Mouse (Mus musculus) heart, adult 9 months (tissue): ENCODE measurements at regions not wholly inside any gene's neighbourhood (a gene's known extent, or its start where the extent isn't known, plus 50 kb on each side); places are given as distances from the start of the nearest gene placed in this dataset.
A peak's percentile ranks its signal among the peaks of the same experiment; 100 is the strongest.

Experiments used
- DNase-seq, 2 experiments: peaks; one replicate each; pipeline ENCODE4 v3.0.0; 2022; ENCODE audit warnings: low spot score in 2 of 2

DNA sequence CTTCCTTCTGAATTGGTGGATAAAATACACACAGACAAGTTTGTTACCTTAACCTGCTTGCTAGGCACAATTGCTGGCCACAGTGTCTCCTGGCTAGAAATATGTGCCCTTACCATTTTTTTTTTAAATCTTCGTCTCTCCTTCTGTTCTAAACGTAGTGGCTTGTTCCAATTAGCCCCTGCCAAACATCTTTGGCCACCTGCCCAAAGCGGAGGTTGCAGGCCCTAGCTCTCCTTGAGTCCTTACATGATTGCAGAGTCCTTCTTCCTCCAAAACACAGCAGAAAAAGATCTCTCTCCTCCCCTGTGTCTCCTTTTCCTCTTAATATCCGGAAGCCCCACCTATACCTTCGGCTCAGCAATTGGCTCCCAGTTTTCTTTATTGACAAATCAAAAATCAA, 986.8 kb downstream of the Robo2 start:
- DNase-seq = no peak

- DNase-seq = no peak
Observed at GRCm38 (mm10) chr16:73424311-73424710, 987.3 kb downstream of the Robo2 start.

DNA sequence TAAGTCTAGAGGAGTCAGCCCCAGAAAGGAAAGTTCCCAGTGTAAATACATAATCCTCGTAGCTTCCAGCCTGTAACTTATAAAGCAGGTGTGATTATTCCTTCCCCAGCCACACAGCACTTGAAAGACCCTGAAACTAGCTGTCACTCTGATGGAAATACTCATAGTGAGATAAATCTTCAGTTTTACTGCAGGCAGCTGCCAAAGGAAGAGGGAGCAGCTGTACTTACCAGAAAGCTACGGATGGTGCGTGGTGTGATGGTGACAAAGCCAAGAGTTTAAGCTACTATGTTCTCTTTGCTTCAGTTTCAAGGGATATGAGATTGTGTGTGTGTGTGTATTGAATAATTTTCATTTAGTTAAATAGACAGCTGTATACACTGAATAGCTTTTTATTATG, 1007.1 kb downstream of the Robo2 start:
- no peak for DNase-seq

DNA sequence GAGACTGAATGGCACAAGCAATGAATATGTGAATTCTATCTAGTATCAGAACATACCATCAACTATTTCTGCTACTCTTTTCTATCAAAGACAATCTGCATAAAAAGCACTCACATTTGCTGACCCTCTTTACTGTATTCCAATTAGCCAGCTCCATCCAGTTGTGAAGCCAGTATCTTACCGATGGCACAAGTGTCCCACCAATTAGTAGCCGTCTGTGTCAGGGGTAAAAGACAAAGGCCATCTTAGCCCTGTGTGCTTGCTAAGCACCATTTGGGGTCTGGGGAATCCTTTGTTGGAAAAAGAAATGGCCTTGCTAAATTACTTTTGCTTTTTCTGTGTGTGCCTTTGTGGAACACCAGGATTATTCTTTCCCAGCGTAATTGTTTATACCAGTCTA, 1007.5 kb downstream of the Robo2 start:
- no peak for DNase-seq

DNA sequence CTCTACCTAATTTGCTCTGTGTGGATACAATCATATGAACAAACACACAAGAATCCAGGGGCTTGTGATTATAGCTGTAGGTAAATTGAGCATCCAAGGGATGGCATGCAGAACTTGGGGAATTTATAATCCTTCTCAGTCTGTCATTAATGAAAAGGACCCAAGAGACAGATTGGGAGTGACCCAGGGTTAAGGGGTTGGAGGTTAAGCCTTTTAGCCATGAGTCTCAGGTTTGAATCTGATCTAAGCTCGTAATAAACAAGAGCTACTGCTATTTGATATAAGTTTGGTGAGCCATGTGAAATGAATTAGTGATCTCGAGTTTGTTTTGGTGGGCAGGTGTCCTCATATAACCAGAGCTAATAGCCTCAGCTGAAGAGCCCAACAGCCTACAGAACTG, 1032.6 kb downstream of the Robo2 start:
- no peak for DNase-seq

GRCm38 (mm10) chr16:73374608-73375165, 1036.9 kb downstream of the Robo2 start:
- DNase-seq = no peak

GRCm38 (mm10) chr16:73368607-73369233, 1042.9 kb downstream of the Robo2 start:
- DNase-seq = no peak

DNA sequence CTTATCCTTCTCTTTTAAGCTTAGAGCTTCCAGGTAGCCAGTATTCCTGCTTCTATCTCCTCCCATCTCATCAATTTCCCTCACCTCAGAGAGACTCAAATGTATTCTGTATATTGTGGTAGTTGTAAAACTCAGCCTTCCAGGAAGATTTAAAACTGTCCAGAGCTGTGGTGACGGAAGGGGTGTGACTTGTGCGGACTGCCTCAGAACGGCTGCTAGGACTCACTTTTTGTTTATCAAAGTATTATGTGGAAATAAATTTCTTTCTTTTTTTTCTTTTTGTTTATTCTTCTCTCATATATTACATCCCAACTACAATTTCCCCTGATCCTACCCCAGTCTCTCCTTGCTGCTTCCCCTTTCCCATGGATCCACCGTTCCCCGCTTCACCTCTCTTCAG, 1043.7 kb downstream of the Robo2 start:
- no peak for DNase-seq

DNA sequence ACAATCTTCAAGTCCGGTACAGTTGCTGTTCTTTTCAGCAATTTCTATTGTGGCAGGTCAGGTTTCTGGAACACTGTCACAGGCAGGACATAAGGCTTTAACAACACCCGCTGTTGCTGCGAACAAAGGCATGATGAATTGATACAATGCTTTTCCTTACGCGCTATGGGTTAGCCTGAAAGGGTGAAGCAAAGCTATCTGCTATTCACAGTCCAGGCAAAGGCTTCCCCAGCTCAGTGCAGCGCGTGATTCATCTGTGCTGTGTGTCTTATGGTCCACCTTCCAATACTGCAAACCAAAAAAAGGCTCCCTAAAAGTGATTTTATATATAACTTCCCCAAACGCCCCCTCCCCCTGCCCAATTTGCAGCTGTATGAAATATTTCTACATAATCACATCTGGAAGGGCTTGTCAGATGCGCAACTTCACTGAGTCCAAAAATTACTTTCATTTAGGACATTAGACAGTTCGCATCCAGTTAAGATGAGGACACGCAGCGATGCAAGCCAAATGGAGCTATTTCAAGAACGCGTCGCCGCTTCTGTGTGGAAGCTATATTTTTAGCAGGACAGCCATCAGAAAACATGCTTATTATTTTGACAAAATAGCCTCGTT, 1044.3 kb downstream of the Robo2 start:
- peak in 1 of 2 experiments; percentile 1 for DNase-seq

GRCm38 (mm10) chr16:73350698-73351097, 1042.6 kb downstream of the Robo1 start:
- DNase-seq = no peak

- no peak for DNase-seq
Observed at GRCm38 (mm10) chr16:73343941-73344340, 1035.8 kb downstream of the Robo1 start.

DNA sequence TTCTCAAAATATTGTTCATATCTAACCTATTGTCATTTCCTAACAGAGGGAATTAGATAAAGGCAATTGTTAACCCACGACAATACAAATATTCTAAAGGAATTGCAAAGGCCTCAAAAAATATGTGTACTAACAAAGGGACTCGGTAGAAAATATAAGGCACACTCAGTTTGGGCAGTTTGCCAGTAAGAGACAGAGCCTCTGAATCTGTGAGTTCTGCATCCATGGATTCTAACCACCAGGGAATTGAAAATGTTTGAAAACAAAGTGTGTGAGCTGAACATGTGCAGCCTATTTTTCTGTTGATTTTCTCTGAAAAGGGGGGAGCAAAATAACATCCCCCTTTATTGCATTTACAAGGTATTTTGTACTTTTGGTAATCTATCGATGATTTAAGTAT, 1035.4 kb downstream of the Robo1 start:
- no peak for DNase-seq

- DNase-seq = no peak
Observed at GRCm38 (mm10) chr16:73317644-73318043, 1009.5 kb downstream of the Robo1 start.

DNA sequence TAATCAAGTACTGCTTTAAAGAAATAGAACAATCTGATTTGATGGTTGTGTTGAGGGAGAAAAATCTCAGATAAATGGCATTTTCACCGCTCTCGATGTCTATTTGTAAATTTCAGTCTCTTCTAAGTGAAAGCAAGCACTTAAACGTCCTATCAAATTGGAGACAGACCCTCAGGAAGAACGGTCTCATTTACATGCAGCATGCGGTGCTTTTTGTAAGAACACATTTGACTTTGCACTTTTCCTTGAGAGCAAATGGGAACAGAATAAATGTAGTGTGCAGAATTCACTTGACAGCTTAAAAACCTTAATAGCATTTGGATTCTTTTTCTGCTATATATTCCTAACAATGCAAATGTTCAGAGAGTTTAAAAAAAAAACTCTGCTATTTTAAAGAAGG, 1002.0 kb downstream of the Robo1 start:
- DNase-seq = no peak

GRCm38 (mm10) chr16:73279951-73280350, 971.8 kb downstream of the Robo1 start:
- no peak for DNase-seq

DNA sequence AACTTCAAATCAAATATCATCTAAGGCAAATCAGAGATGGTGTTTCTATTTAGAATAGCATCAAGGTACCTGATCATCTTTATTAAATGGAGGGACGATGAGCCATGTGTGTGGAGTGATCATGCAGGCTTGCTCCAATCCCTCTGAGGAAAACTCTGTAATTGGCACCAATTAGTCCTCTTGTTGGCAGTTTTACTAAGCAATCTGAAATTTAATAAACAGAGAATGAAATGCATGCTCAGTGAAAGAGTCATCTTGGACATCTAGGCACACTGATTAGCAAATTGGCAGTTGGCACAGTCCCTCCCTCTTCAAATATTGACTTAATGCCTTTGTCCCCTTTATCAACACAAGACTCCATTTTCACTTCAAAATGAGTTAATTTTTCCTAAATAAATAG, 951.6 kb downstream of the Robo1 start:
- DNase-seq = no peak

DNA sequence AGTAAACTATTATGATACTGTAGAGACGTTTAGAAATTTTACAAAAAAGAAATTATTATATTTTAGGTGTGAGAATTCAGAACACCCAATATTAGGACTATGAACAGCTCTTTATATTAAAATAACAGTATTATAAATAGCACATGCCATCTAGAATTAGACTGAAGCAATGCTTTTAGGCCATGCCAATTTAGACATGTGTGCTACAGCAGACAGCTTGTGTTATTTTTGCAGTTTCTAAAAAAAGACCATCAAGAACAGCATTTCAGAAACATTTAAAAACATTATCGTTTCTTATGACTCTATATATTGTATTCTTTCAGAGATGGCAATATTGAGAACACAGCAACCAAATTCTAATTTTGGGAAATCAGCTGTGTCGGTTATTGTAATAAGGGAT, 951.2 kb downstream of the Robo1 start:
- no peak for DNase-seq

DNA sequence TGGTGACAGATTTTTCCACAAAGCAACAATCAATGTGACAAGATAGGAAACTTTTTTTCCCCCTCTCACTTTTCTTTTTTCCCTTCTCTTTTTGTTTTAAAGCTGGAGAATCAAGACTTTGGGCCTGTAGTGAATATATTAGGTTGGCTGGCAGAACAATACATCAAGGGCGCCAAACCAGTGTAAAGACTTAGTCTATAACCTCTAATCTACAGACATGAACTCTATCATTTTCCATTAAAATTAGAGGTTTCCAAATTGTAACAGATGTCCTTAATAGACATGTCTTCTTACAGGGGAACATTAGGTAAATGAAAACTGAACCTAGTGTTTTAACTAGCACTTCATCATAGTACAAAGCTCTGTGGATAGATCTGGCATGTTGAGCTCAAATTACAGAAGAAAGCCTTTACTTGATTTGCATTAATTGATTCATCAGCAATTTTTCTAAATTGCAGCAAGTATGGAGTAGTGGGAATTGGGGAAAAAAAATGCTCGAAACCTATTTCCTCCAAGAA, 937.0 kb downstream of the Robo1 start:
- DNase-seq = no peak

DNA sequence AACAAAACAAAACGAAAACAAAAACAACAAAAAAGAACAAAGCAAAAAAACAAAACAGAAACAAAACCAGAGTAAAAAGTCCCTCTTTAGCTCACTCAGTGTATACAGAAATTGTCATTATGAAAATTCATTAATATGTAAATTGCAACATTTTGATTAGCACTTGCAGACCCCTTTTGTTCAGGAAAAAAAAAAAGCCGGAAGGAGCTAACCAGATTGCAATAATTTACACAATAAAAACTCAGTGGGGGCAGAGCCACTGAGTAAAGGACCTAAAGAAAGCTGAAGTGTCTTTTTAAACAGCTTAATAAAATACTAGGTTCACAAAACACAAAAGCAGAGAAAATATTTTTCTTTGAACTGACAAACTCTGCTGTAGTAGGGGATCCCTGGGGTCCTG, 922.5 kb downstream of the Robo1 start:
- no peak for DNase-seq

DNA sequence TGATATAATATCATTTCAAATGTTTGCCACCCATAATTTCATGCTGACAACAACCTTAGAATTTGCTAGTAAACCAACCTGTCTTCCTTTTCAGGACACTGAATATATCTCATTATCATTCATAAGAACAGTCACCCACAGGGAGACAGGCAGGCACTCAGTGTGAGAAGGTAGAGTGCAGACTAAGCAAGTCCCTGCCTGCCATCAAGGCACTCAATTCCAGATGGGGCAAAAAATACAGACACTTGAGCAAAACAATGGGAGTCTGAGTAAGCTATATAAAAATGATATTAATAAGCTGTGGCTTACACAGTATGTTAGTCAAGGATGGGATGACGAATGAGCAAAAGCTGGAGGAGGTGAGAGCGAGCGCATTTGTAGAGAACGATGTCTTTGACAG, 909.4 kb downstream of the Robo1 start:
- DNase-seq = no peak

DNA sequence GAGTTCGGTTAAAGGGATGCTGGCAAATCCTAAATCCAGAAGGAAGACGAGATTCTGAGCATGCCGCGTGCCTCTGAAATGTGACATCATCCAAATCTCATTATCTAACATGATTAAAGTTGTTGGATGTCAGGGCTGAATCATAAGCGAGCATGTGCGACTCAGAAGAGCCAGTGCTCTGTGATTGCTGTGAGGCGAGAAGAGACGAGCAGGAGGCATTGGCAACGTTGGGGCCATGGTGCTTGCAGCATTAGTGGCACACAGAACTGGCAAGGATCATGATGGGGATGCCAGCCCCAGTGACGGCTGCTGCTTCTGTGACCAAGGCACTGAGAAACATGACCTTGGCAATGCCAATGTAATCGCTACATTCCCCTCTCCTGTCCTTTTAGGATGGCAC, 895.4 kb downstream of the Robo1 start:
- no peak for DNase-seq

- no peak for DNase-seq
Observed at GRCm38 (mm10) chr16:73200991-73201390, 892.9 kb downstream of the Robo1 start.

- no peak for DNase-seq
Observed at GRCm38 (mm10) chr16:73182776-73183175, 874.7 kb downstream of the Robo1 start.
